Mouse (Mus musculus): ENCODE data around the gene Scn5a.

Scn5a gene

GRCm38 (mm10) chr9:119503613-119504012 lies 75.2 kb downstream of the Scn5a start:
- DNase-seq = no peak

GRCm38 (mm10) chr9:119498885-119499284 lies 79.9 kb downstream of the Scn5a start:
- no peak for DNase-seq

- DNase-seq = no peak
Measured at GRCm38 (mm10) chr9:119498247-119498607, 80.6 kb downstream of the Scn5a start.

- DNase-seq = no peak
Measured at GRCm38 (mm10) chr9:119497546-119498246, 81.1 kb downstream of the Scn5a start.

GRCm38 (mm10) chr9:119496960-119497359 lies 81.9 kb downstream of the Scn5a start:
- DNase-seq = no peak

- no peak for DNase-seq
Measured at GRCm38 (mm10) chr9:119496354-119496753, 82.5 kb downstream of the Scn5a start.

- peak; percentile 51 for DNase-seq
Measured at GRCm38 (mm10) chr9:119484868-119485267, 93.9 kb downstream of the Scn5a start.

GRCm38 (mm10) chr9:119484420-119484819 lies 94.4 kb downstream of the Scn5a start:
- DNase-seq = no peak

GRCm38 (mm10) chr9:119483554-119484353 lies 95.1 kb downstream of the Scn5a start:
- DNase-seq = peak; percentile 60

GRCm38 (mm10) chr9:119481612-119482011 lies 97.2 kb downstream of the Scn5a start:
- DNase-seq = no peak

GRCm38 (mm10) chr9:119479297-119479696 lies 99.5 kb downstream of the Scn5a start:
- no peak for DNase-seq

GRCm38 (mm10) chr9:119478345-119478744 lies 100.5 kb downstream of the Scn5a start:
- DNase-seq = no peak

- DNase-seq = no peak
Measured at GRCm38 (mm10) chr9:119477754-119478153, 101.1 kb downstream of the Scn5a start.

GRCm38 (mm10) chr9:119474717-119475611 lies 103.9 kb downstream of the Scn5a start:
- DNase-seq = peak; percentile 38

GRCm38 (mm10) chr9:119473608-119474164 lies 105.1 kb downstream of the Scn5a start:
- no peak for DNase-seq

GRCm38 (mm10) chr9:119473011-119473410 lies 105.8 kb downstream of the Scn5a start:
- no peak for DNase-seq

- DNase-seq = no peak
Measured at GRCm38 (mm10) chr9:119472412-119472918, 106.4 kb downstream of the Scn5a start.

GRCm38 (mm10) chr9:119469691-119470353 lies 109.0 kb downstream of the Scn5a start:
- DNase-seq = no peak

GRCm38 (mm10) chr9:119465595-119465994 lies 113.2 kb downstream of the Scn5a start:
- DNase-seq = peak; percentile 62

GRCm38 (mm10) chr9:119465056-119465455 lies 113.8 kb downstream of the Scn5a start:
- peak; percentile 87 for DNase-seq

GRCm38 (mm10) chr9:119460410-119460809 lies 118.4 kb downstream of the Scn5a start:
- peak; percentile 83 for DNase-seq

- DNase-seq = no peak
Measured at GRCm38 (mm10) chr9:119457122-119457521, 121.7 kb downstream of the Scn5a start.
